Mouse (Mus musculus) stomach, embryonic 16.5 days (tissue): Measurements from ENCODE around the gene Cdca7l. TPM values are rescaled to one million over a fixed set of nuclear protein-coding genes. Genes with fewer than 3 reads are reported as not detected.

ENCODE experiments used
- ATAC-seq: fragments of 200-750 bp; cut with Nextera tagmentation; 2 replicates; pipeline ENCODE4 v1.8.0; 2017; ENCODE audit warnings: moderate number of reproducible peaks, moderate TSS enrichment; ENCODE audit not compliant: insufficient read depth, low FRiP score
- H3K27ac ChIP-seq: fragments of 300-500 bp; sonication (generic); 2 replicates; pipeline ENCODE4 v1.5.1; 2014; ENCODE audit warnings: low read length
- H3K27me3 ChIP-seq: fragments of 300-500 bp; sonication (generic); 2 replicates; pipeline ENCODE4 v1.6.1; 2014; ENCODE audit warnings: low read length, control low read depth, mixed read lengths; ENCODE audit not compliant: control insufficient read depth, insufficient read depth
- H3K36me3 ChIP-seq: fragments of 300-500 bp; sonication (generic); 2 replicates; pipeline ENCODE4 v1.6.1; 2014; ENCODE audit warnings: low read length; ENCODE audit not compliant: control insufficient read depth, insufficient read depth
- H3K4me1 ChIP-seq: fragments of 300-500 bp; sonication (generic); 2 replicates; pipeline ENCODE4 v1.6.1; 2014; ENCODE audit warnings: low read length, control low read depth, mixed read lengths; ENCODE audit not compliant: control insufficient read depth, insufficient read depth
- H3K4me2 ChIP-seq: fragments of 300-500 bp; sonication (generic); 2 replicates; pipeline ENCODE4 v1.6.1; 2014; ENCODE audit warnings: low read depth, low read length, mixed read lengths
- H3K4me3 ChIP-seq: fragments of 300-500 bp; sonication (generic); replicated peaks from 2 replicates; pipeline ENCODE4 v1.5.1; 2014; ENCODE audit warnings: mild to moderate bottlenecking, low read length
- H3K9ac ChIP-seq: fragments of 300-500 bp; sonication (generic); 2 replicates; pipeline ENCODE4 v1.6.1; 2014; ENCODE audit warnings: low read length
- H3K9me3 ChIP-seq: fragments of 300-500 bp; sonication (generic); replicated peaks from 2 replicates; pipeline ENCODE4 v1.6.1; 2016; ENCODE audit warnings: low read length, control low read depth; ENCODE audit not compliant: control insufficient read depth
- WGBS: fragments of 180-500 bp; shearing (Covaris S2); extraction: QIAGEN DNeasy Blood & Tissue Kit; methylation state at CpG from one replicate; pipeline ENCODE4 v1.1.7; 2014; 5-methylcytosine and 5-hydroxymethylcytosine counted together
- polyA plus RNA-seq: library from polyadenylated mRNA; unstranded; fragments of >200 nt; fragmentation: Nextera tagmentation; extraction: Ambion mirVana; gene quantifications from 2 replicates; pipeline ENCODE4 v1.2.1, GENCODE M21; 2015

Cdca7l gene
- polyA plus RNA-seq, 1 experiment from 2014 or later: 41.6 TPM

DNA sequence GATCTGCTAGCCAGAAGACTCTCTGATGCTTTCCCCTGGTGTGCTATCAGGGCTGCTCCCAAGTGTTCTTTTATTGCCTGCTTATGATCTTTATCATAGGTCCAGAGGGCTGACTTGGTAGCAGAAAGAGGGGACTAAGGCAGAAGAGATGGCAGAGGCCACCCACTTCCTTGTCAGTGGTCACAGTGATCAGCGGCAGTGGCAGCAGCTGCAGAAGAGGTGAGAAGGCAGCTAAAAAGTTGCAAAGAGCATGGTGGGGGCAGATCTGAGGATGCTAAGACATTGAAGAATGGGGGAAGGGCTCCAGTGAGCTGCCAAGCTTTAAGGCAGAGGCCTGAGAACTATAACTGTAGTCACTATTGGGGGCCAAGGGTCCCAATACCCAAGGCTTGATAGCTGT, 17.3 kb downstream of the Cdca7l start:
- no peak overlapping the region for H3K9ac ChIP-seq
- H3K4me2 ChIP-seq: no peak overlapping the region
- H3K4me1 ChIP-seq: no peaks in the 10 kb centered on the region
- no peaks in the 10 kb centered on the region for H3K9me3 ChIP-seq
- no peak overlapping the region for H3K27ac ChIP-seq
- 84% methylated on average over 1 of the region's 1 CpGs for WGBS
- no peaks in the 10 kb centered on the region for H3K36me3 ChIP-seq
- no peak for ATAC-seq
- no peaks in the 10 kb centered on the region; the same call in 1 of the 2 replicates for H3K27me3 ChIP-seq
- H3K4me3 ChIP-seq: no peak overlapping the region

DNA sequence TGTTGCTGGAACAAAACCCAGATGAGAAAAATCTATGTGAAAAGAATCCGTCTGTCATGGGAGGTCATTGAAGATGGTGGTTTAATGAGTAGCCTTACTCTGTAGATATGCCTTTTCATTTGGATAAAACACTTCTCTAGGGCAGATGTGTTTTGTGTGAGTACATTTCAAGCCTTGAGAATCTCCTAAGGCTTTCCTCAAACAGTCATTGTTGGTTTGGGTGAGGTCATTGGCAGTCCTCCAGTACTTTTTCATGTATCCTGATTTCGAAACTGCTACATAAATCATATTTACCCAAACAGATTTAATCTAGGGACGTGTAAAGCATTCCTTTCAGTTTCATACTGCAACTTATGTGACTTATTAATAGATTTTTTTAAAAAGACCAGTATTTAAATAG, 24.3 kb downstream of the Cdca7l start:
- 37% methylated on average over 3 of the region's 3 CpGs for WGBS
- H3K27ac ChIP-seq: peak overlapping the region; percentile 33; the same call in 1 of the 2 replicates
- H3K4me1 ChIP-seq: no peaks in the 10 kb centered on the region; the same call in 1 of the 2 replicates
- H3K36me3 ChIP-seq: no peaks in the 10 kb centered on the region
- no peak overlapping the region for H3K4me3 ChIP-seq
- ATAC-seq: peak; percentile 25; the same call in 1 of the 2 replicates
- no peaks in the 10 kb centered on the region for H3K27me3 ChIP-seq
- no peak overlapping the region for H3K9ac ChIP-seq
- H3K4me2 ChIP-seq: no peak overlapping the region
- no peaks in the 10 kb centered on the region for H3K9me3 ChIP-seq

DNA sequence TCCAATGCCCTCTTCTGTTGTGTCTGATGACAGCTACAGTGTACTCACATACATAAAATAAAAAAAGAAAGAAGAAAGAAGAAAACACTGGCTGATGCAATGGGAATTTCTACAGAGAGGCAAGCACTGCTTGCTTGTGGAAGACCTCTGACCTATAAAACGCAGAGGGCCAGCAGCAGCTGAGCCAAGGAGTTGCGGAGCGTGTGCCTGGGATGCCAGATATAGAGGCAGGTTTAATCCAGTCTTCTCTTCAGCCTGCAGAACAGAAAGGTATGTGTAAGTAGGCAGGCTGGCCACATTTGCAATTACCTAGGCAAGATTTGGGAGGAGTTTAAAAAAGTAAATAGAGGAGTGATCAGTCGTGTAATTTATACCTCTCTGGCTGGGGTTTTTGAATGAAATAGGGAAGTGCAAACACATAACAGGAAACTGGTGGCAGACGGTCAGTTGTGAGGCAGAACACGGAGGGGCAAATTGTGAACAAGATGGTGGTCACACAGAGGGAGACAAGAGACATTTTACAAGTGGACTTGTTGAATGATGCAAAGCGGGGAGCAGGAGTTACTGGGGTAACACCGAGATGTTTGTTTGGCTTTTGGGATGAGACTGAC, 27.4 kb downstream of the Cdca7l start:
- H3K4me3 ChIP-seq: no peak overlapping the region
- no peaks in the 10 kb centered on the region for H3K27me3 ChIP-seq
- no peaks in the 10 kb centered on the region; the same call in 1 of the 2 replicates for H3K4me1 ChIP-seq
- no peak overlapping the region for H3K27ac ChIP-seq
- H3K9ac ChIP-seq: no peak overlapping the region
- 48% methylated on average over 8 of the region's 8 CpGs for WGBS
- no peaks in the 10 kb centered on the region for H3K36me3 ChIP-seq
- no peak overlapping the region for H3K4me2 ChIP-seq
- H3K9me3 ChIP-seq: no peaks in the 10 kb centered on the region
- peak; percentile 43; the same call in 1 of the 2 replicates for ATAC-seq

DNA sequence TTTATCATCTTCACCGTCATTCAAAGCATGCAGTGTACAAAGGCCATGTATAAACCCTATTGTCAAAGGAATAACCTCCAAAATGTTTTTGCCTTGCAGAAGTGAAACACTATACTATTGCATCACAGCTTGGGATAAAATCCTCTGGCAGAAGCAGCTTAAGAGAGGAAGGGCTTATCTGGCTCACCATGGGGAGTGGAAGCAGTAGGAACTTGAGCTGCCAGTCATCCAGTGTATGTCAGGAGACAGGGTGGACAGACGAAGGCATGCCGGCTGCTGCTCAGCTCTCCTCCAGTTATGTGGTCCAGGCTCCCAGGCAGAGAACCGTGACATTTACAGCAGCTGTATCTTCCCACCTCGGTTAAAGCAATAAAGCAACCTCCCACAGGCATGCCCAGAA, 28.1 kb downstream of the Cdca7l start:
- no peak overlapping the region for H3K27ac ChIP-seq
- H3K4me2 ChIP-seq: no peak overlapping the region
- 48% methylated on average over 5 of the region's 5 CpGs for WGBS
- no peak for ATAC-seq
- no peaks in the 10 kb centered on the region; the same call in 1 of the 2 replicates for H3K4me1 ChIP-seq
- H3K9me3 ChIP-seq: no peaks in the 10 kb centered on the region
- no peak overlapping the region for H3K4me3 ChIP-seq
- H3K36me3 ChIP-seq: no peaks in the 10 kb centered on the region
- no peak overlapping the region for H3K9ac ChIP-seq
- no peaks in the 10 kb centered on the region for H3K27me3 ChIP-seq

DNA sequence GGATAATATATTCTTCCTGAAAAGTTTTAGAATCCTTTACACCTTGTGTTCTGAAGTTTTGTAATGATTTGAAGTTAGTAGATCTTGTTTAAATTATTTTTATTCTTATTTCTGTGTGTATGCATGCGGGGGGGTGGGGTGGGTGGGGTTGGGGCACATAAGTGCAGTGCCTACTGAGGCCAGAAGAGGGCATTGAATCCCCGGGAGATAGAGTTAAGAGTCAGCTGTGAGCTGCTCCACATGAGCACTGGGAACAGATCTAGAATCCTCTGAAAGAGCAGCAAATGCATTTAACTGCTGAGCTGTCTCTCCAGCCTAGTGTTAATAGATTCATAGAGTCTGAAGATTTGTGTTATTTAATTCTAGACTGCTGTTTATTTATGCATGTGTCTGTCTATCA, 30.6 kb downstream of the Cdca7l start:
- Histone ChIP-seq H3K9ac (no peak overlapping the region), H3K4me1 (no peaks in the 10 kb centered on the region), H3K27ac (no peak overlapping the region), H3K4me2 (no peak overlapping the region), H3K36me3 (no peaks in the 10 kb centered on the region), H3K9me3 (no peaks in the 10 kb centered on the region), H3K27me3 (no peaks in the 10 kb centered on the region), H3K4me3 (no peak overlapping the region)
- ATAC-seq: no peak
- 82% methylated on average over 2 of the region's 2 CpGs for WGBS

DNA sequence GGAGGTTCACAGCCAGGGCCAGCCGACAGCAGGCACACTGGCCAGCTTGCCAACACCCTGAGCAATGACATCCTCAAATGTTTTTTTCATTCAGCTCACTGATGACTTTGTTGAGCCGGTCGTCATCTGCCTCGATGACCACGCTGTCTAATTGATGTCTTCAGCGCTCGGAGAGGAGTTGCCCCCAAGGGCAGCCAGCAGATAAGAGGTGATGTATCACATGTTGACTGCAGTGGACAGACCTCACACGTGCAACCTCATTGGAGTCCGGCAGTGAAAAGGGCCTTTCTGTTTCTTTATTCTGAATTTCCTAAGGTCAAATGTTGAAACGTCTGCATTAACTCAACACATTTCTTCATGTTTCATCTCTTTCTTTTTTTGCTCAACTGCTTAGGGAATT, 31.3 kb downstream of the Cdca7l start:
- Histone ChIP-seq H3K4me1 (no peaks in the 10 kb centered on the region), H3K4me3 (no peak overlapping the region), H3K9ac (no peak overlapping the region), H3K36me3 (no peaks in the 10 kb centered on the region), H3K27ac (no peak overlapping the region), H3K9me3 (no peaks in the 10 kb centered on the region), H3K4me2 (no peak overlapping the region), H3K27me3 (no peaks in the 10 kb centered on the region)
- WGBS: 20% methylated on average over 10 of the region's 10 CpGs
- no peak for ATAC-seq

DNA sequence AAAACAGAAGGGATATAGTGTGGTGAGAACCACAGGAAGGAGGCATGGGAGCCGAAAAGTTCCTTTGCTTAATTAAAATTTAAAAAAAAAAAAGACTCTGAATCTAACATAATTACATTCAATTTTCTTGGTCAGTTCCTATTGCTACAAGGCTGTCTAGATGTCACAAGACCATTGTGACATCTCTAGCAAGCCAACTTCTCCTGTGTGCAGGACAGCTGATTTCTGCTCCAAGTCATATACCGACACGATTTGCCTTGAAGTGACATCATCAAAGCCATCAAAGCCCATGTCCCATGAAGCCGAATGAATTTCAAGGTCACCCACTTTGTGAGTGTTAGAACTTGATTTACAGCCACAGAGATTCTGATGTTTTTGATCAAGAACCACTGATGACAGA, 33.3 kb downstream of the Cdca7l start:
- Histone ChIP-seq H3K9me3 (no peaks in the 10 kb centered on the region), H3K4me1 (no peaks in the 10 kb centered on the region), H3K4me2 (no peak overlapping the region), H3K9ac (no peak overlapping the region), H3K27me3 (no peaks in the 10 kb centered on the region), H3K27ac (no peak overlapping the region), H3K36me3 (no peaks in the 10 kb centered on the region), H3K4me3 (no peak overlapping the region)
- 85% methylated on average over 4 of the region's 4 CpGs for WGBS
- ATAC-seq: no peak

DNA sequence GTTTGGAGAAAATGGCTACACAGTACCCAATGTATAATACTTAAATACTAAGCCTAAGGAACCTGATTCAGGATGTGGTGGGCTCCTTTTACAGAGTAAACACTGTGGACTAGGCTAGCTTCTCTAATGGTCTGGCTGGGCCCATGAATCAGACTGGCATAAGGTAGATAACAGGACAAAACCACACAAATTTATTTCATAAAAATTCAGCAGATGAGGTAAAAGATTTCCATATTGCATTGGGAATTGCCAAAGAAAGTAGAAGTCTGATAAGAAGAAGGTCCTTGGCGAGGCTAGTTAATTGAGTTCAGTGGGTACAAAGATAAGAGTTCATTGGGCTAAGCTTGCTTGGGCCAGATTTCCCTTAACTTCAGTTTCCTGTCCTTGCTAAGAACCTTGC, 36.6 kb downstream of the Cdca7l start:
- WGBS: 69% methylated on average over 1 of the region's 1 CpGs
- Histone ChIP-seq H3K36me3 (no peaks in the 10 kb centered on the region), H3K9ac (no peak overlapping the region), H3K27ac (no peak overlapping the region), H3K27me3 (no peaks in the 10 kb centered on the region), H3K9me3 (no peaks in the 10 kb centered on the region), H3K4me2 (no peak overlapping the region), H3K4me1 (peaks cover 4% of the 10 kb centered on the region; the same call in 1 of the 2 replicates), H3K4me3 (no peak overlapping the region)
- no peak for ATAC-seq

DNA sequence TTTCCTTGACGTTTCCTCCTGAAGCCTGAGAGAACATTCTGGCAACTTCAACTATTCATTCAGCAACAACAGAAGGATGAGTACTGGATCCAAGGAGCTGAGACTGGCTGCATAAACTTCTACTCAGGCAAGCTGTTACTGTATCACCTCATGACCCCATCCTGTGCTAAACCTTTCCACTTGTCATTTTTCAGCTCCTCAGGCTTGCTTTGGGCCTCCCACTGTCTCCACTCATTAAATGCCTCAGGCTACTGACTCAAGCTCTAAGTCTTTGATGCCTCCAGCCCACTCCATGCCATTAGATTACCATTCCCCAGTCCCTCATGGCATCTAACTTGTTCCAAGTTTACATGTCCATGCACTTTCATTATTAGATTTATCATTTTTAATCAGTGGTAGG, 38.6 kb downstream of the Cdca7l start:
- ATAC-seq: no peak
- Histone ChIP-seq H3K36me3 (no peaks in the 10 kb centered on the region), H3K9me3 (no peaks in the 10 kb centered on the region), H3K9ac (no peak overlapping the region), H3K27me3 (no peaks in the 10 kb centered on the region), H3K27ac (no peak overlapping the region), H3K4me2 (no peak overlapping the region), H3K4me1 (peaks cover 4% of the 10 kb centered on the region; the same call in 1 of the 2 replicates), H3K4me3 (no peak overlapping the region)
- WGBS: 78% methylated on average over 1 of the region's 1 CpGs
